Mouse (Mus musculus): ENCODE results near the gene Pacrg.

Pacrg gene

DNA sequence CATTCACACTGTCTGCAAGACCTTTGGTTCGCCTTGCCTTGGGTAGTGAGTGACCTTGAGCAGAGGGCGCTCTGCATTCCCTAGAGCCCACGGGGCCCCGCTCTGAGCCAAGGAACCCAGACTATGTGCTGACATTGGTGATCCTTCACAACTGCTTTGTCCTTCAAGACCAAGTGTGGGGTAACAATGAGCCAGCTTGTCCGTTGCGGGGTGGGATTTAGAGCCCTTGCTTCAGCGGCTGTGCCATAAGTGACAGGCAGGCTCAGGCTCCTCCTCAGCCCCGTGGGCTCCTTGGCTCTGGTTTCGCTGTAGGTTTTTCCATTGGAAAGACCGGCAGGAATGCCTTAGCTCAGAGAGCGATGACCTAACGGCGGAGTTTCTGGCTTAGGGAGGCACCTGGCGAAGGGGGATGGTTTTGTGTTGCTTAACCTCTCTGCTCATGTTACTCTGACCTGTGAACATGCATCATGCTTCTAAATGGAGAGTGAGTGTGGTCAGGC is 390.3 kb downstream of the Pacrg start:
- DNase-seq (ENCODE audit: low read depth): no peak

DNA sequence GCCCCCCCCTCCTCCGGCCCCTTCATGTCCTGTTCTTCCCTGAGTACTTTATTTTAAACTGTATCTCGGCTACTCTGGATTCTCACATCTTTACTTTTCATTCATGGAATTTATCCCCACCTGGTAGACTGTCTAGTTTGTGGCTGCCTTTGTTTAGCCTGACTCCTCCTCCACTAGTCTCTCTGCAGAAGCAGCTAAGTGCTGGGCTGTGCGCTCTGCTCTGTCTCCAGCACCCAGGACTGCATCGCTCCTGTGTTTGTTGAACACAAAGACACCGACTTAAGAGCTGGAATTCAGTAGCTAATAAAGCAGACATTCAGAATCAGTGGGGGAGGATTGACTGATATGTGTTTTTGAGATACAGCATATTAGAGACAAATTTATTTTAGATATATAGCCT is 391.7 kb downstream of the Pacrg start:
- DNase-seq (ENCODE audit: low read depth): no peak

DNA sequence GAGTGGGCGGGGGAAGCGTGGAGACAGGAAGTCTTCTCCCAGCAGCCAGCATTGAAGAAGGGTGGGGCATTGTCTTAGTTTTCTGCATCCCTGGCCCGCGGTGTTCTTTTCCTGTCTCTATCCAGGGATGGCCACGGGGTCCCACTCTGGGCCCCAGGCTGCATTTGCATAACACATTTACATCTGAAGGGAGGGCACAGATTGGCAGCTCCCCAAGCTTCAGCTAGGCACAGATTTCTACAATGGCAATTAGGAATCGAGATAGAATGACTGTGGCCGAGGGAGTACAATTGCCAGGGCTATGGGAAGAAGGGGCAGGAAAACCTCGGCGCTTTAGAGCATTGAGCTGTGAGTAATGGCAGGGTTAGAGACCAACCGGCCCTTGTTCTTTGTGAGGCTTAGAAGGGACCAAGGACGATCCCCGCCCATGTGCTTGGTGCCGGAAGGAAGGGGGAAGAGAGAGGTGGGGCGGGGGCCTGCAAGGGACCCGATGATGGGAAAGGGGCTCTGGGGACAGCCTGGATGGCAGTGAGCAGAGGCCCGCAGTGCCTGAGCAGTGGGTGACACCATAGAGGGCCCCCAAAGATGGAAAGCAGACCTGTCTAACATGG is 398.5 kb downstream of the Pacrg start:
- no peak for DNase-seq (ENCODE audit: low read depth)

DNA sequence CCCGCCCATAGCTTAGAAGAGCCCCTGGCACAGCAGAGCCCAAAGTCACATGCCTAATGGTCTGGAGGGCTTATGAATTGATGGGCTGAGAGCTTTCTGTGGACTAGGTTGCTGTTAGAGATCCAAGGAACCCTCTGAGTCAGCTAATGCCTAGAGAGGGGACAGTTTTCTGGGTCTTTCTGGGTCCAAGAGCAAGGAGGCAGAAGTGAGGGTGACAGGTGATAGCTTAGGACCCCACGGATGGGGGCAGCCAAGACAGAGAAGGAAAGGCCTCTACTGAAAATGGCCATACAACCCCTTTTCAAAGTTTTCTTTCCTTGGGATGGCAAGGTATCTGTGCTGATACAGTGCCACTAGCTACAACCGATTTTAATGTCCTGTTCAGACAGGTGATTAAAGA is 399.1 kb downstream of the Pacrg start:
- no peak for DNase-seq (ENCODE audit: low read depth)

DNA sequence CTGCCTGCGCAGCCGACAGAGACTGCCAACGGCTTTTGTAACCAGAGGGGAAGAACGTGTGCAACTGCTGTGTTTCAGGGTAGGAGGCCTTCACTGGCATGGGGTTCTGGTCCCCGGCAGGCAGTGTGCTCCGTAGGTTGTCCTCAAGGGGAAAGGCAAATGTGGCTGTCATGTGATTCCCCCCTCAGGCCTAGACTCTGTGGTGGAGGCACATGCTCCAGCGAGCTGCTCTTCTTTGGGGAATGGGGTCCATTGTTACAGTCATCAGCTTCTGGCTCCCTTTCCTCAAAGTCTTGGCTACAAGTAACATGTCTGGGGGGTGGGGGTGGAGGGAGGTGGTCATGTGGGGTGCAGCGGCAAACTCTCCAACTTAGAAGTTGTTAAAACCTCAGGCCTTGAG is 400.3 kb downstream of the Pacrg start:
- DNase-seq (ENCODE audit: low read depth): no peak

DNA sequence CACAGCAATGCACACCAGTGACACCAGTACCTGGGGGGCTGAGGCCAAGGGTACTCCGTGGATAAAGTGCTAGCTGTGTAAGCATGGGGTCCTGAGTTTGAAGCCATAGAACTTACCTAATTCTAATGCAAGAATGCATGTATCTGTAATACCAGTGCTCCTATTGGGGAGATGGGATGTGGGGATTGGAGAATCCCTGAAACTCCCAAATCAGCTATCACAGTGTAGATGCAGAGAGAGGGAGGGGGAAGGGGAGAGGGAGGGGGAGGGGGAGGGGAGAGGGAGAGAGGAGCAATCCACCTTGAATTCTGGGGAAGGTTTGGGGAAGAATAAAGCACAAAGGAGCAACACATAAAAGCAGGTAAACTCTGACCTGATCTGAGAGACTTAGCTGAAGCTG is 405.2 kb downstream of the Pacrg start:
- no peak for DNase-seq (ENCODE audit: low read depth)

DNA sequence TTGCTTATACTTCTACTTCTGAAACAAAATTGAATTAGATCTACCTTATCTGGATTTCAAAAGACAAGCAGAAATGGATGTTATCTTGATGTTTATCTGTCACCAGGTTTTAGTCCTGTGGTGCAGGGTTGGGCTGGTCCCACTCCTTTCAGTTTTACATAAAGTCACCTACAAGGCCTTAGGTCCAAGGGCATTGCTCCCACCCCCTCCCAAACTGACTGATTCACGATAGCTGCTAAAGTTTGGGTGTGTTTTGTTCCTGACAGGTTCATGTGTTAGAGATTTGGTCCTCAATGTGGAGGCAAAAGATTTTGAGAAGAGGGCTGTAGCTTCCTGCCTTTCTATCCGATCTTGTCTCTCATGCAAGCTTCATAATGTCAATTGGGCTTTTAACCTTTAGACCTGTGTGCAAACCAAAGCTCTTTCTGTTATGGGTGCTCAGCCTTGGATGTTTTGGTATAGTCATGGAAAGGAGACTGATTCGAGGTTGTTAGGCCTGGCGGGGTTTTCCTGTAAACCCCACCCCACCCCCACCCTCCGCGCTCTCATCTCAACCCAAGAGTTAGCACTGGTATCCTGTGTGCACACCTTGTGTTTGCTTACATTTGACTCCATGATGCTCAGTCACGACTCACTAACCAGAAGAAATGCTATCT is 407.5 kb downstream of the Pacrg start:
- no peak for DNase-seq (ENCODE audit: low read depth)

DNA sequence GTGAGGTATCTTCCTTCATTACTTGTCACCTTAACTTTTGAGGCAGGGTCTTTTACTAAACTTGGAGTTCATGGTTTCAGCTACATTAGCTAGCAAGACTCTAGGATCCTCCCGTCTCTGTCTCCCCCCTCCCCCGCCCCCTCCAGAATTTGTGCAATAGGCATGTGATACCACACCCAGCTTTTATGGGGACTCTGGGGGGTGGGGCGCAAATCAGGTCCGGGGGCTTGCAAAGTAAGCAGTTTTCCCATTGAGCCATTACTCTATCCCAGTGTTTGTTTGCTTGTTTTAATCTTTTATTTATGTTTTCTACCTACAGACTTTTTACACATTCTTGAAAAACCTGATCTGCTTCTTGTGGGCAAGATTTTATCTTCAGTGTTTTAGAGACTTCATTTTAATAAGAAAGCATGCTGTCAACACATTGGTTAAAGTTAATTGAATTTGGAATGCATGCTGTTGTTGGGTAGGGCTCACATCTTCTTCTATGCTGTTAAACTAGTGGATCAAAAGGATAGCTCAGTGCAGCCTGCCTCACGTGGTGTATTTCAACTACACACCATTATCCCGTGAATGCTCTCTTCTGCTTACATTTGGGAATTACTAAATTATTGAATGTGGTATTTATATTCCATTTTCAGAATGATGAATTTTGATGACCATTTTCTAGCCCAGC is 408.1 kb downstream of the Pacrg start:
- DNase-seq (ENCODE audit: low read depth): no peak

DNA sequence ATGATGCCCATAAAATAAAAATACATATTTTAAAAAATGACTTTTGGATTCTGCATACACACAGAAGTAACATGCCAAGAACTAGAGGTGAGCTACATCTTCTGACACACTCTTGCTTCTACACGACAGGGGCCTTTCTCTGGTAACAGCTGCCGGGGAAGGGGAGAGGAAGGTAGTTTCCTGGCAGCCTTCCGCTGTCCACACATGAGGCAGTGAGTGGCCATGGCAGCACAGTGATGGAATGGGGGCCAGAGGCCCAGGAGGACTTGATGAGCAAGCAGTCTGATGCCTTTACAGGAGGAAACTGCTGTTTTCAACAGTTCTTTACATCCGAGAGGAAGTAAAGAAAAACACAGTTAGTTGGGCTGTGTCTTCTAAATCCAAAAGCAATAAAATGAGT is 409.3 kb downstream of the Pacrg start:
- DNase-seq (ENCODE audit: low read depth): no peak

DNA sequence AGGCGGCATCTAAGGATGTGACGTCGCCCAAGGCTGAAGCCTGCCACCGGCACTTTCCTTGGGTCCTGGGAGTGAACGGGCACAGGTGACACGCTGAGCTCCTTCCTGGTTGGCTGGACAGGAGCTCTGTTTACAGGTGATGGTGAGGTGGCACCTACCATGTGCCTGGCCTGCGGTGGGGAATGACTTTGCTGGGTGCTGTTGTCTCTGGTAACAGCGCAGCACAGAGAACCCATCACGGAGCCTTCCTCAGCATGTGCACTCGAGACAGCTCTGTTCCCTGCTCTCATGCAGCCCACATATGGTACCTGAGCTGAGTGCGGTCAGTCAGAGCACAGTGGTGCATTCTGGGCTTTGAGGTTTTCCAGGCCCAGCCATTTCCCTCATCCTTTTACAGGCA is 410.7 kb downstream of the Pacrg start:
- no peak for DNase-seq (ENCODE audit: low read depth)

DNA sequence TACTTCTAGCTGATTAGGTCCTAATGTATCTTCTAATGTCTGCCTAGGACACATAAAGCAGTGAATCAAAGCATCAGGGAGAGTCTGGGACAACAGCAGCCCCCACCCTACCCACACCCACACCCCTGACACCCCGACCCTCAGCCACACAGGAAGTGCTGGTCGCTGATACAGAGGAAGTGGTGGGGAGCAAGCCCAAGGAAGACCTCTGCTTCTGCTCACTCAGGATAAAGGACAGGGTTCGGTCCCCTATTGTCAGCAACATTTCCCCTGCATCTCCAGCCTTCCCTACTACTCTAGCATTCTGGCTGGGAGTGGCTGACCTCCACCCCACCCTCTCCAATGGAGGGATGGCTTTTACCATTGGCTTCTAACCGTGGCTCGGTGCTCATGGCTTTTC is 414.8 kb downstream of the Pacrg start:
- no peak for DNase-seq (ENCODE audit: low read depth)

DNA sequence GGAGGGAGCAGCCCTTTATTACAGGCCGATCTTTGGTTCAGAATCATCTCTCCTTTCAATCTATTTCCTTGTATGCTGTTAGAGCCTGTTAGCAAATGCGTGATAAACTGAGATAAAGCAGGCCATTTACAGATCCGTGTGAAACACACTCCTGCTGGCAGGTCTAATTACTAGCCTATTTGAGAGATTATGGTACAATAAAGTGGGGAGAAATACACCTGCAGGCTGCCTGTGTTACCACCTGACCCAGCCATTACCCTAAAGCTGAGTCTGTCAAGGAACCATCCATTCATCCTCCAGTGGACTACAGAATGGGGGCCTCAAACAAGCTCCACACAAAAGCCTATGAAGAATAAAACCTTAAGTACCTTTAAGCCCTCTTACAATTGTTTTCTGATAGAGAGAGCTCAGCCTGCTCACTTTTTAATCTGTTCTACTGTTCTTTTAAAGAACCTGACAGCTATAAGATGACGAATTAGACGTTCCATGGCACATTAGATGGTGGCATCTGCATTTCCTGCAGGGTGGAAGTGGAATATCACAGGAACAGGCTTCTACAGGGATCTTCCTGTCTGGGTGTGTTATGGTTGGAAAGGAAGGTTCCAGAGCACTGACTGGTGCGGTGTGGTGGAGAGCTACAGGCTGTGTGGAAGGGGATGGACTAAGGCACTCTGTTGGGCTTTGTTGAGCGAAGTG is 422.4 kb downstream of the Pacrg start:
- no peak for DNase-seq (ENCODE audit: low read depth)

DNA sequence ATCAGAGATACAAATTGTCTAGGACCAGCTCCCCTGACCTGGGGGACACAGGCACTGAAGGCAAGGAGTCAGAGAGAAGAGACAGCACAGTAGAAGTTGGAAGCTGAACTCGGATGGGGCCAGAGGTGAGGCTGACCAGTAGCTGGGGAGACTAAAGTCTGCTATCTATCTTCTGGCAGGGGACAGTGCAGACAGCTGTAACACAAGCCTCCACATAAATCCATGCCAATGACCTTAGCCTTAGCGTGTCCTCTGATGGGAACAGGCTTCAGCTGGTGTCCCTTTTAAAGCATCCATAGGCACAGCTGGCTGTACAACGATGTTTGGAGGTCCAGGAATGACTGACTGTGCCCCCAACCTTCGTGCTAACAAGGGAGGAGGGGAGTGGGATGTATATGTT is 423.1 kb downstream of the Pacrg start:
- DNase-seq (ENCODE audit: low read depth): no peak

DNA sequence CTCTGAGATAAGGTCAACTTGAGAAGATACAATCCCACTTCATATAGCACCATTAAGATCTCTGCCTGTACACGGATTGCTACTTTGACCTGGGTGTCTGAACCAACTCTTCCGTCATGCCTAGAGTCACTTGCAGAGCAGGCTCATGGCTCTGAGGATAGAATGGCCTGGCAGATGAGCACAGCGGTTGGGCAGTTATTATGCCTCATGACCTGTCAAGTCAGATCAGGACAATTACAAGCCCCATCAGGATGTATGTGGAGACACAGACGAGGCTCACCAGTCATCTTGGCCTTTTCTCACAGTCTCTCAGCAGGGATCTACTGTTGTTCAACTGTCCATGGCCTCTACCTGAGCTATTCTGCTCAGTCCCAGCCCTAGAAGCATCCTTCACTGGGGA is 424.0 kb downstream of the Pacrg start:
- no peak for DNase-seq (ENCODE audit: low read depth)

DNA sequence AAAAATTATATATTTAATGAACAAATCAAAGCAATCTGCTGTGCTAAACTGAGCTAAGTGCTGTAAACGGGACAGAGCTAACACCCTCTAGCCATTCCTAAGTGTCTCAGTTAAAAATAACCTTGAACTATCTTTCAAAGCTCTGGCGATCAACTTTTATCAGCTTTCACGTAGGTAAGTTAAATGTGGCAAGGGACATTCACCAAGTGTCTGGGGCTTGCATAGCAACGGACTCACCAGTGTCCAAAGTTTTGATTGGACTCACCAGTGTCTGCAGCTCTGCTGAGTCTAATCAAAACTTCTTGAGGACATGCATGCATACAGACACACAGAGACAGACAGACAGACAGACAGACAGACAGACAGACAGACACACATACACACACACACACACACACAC is 425.7 kb downstream of the Pacrg start:
- no peak for DNase-seq (ENCODE audit: low read depth)

DNA sequence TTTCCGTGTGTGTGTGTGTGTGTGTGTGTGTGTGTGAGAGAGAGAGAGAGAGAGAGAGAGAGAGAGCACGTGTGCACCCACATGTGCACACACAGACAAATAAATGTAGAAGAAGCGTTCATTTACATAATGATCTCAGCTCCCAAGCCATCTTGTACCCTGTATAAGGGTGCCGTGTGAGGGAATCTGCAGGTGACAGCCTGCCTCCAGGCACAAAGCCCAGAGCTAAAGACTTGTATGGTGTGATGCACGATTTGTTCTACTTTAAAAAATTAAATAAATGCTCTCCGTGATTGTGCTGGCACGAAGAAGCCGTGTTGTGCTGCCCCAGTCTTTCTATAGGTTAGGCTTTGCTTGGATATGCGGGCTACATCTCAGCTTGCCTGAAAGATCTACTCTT is 426.2 kb downstream of the Pacrg start:
- DNase-seq (ENCODE audit: low read depth): no peak

DNA sequence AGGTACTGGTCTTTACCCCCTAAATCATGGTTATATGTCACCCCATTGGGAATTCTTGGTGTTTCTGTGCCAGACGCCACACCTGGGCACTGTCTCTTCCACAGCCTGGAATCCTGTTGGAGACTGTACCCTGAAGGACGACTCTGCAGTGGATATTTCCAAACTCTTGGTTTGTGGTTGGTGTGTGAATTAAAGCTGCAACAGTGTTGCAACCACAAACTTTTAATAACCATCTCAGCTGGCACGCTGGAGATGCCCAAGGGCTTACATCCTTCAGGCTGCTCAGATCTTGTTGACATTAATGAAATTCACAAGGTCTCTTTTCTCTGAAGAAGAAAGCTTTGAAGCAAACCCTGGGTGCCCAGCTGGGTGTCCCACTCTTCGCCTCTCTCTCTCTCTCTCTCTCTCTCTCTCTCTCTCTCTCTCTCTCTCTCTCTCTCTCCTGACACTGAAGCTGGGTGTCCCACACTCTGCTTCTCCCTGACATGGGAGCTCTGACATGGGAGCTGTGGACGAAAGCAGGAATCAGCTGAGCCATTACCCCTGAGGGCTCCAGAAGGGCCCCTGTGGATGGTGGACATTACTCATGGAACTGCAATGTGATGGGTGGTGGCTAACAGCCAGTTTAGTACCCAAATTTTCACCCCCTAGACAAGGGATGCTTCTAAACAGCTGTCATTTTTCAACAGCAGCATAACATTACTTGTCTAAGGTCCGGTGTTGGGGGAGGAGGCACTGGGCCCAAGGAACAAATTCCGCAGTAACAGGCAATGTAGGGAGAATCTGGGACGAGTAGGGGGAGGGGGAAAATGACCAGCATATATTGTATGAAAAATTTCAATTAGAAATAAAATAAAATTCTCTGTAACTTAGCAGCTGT is 429.3 kb downstream of the Pacrg start:
- no peak for DNase-seq (ENCODE audit: low read depth)

DNA sequence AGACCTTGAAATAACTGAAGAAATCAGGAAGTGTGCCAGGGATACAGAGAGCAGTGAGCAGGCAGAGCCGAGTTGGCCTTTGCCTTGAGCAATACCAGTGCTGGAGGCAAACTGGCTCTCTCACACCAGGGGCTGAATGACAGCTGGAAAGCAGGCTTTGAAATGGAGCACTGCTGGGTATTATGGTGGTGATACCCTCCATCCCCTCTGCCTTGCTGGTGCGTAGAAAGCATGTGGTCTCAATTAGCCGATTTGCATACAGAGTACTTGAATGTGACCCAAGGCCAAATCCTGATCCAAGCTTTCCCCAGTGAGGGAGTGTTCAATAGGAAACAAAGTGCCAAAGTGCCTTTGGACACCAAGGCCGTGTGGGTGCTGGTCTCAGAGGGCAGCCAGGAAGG is 431.4 kb downstream of the Pacrg start:
- no peak for DNase-seq (ENCODE audit: low read depth)

DNA sequence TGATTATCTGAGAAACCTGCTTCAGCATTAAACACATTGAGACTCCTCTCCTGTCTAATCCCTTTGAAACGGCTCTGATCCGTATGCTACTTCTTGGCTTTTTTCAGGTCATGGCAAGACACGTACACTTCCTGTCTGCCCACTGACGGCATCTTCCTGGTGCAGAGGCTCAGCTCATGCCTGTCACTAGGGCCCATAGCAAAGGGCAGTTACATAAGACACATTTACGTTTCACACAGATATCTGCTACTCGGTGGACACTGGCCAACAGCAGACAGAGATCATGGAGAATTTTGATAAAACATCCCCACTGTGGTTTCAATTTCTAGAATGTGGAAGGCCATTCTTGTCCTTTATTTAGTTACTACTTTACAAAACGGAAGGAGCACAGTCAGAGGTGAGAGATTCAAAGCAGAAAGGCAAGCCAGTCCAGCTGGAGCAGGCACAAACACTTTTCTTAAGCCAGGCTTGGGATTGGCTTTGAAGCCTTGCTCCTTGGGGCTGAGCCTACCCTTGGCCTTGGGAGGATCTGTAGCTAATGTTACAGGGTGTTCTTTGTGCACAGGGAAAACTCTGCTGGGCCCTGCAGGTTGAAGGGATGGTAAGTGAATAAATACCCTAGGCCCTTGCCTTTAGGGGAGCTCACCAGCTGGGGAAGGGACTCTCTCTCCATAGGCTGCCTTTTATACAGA is 432.9 kb downstream of the Pacrg start:
- DNase-seq (ENCODE audit: low read depth): no peak

DNA sequence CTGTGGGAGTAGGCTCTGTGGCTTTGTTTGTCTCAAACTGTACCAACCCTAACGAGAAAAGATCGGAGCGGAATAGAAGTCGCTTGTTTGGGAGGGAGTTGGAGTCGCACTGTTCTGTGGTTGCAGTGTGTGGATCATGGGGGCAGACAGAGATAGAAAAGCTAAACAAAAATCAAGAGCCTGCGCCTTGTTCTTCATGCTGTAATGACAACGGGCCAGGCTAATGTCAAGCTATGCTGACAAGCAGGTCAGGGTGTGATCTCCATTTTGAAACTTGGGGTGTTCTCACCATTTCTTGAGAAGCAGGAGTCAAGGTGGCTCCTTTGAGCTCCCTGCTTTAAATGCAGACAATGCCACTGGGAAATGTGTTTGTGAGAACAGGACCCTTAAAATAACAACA is 433.8 kb downstream of the Pacrg start:
- no peak for DNase-seq (ENCODE audit: low read depth)

DNA sequence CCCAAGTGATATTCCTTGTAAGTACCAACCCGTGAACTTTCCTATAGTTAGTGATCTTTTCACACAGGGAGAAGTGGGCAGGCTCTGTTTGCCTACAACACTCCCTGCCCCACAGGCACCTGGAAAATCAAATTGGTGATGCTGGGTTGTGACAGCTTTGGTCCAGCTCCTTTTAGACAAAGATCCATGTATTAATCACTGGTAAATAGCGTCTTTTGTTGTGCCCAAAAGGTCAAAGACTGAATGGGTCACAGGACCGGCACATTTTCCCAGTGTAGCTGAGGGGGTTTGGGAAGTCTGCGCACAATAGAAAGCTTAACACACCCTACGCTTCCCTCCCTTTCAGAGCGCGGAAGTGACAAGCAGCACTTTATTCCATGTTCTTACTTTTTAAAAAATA is 434.2 kb downstream of the Pacrg start:
- no peak for DNase-seq (ENCODE audit: low read depth)
